Mouse (Mus musculus) layer of hippocampus, postnatal 25 days (tissue): ENCODE measurements around the gene Olfr1318. TPM values are rescaled to one million over a fixed set of nuclear protein-coding genes. Genes with fewer than 3 reads are reported as not detected.

Source experiments
- DNase-seq, 2 experiments: peaks; one replicate each; pipeline ENCODE4 v3.0.0; 2022; ENCODE audit warnings: mixed read lengths in 2 of 2, low spot score in 1 of 2; ENCODE audit errors: extremely low spot score in 1 of 2
- total RNA-seq, 2 experiments: library from RNA; stranded (reverse); gene quantifications; 2 replicates each; pipeline ENCODE4 v1.2.3; 2021

Olfr1318 gene
- total RNA-seq = not detected

GRCm38 (mm10) chr2:112153898-112154297, at the start of gene Olfr1318:
TSS of gene Olfr1318 (plus strand) at chr2:112154198.
- no peak for DNase-seq

- no peak for DNase-seq
Observed at GRCm38 (mm10) chr2:112115340-112115739, 38.7 kb upstream of the Olfr1318 start, which contains the start of gene Olfr1315-ps1. TSS of gene Olfr1315-ps1 (minus strand) at chr2:112115440.

- DNase-seq = no peak
Observed at GRCm38 (mm10) chr2:112134877-112135276, 19.1 kb upstream of the Olfr1318 start, which contains the start of gene Olfr1316. TSS of gene Olfr1316 (minus strand) at chr2:112134977.

GRCm38 (mm10) chr2:112140029-112140428, 14.0 kb upstream of the Olfr1318 start, which contains the start of gene Olfr1317:
TSS of gene Olfr1317 (plus strand) at chr2:112140329.
- no peak for DNase-seq

GRCm38 (mm10) chr2:112196859-112197258, 42.9 kb downstream of the Olfr1318 start:
- peak in 1 of 2 experiments; percentile 10 for DNase-seq

GRCm38 (mm10) chr2:112203056-112203455, 49.1 kb downstream of the Olfr1318 start:
- DNase-seq = no peak

Other genes with a start within 250 kb of the Olfr1318 start
- not detected for gene Olfr1306, start 237.9 kb upstream of the Olfr1318 start, total RNA-seq
- under 1 TPM; 0.02 to 0.05 TPM for gene Olfr1307, start 204.8 kb upstream of the Olfr1318 start, total RNA-seq
- not detected for gene Olfr1308, start 189.3 kb upstream of the Olfr1318 start, total RNA-seq
- not detected for gene Olfr1309, start 163.9 kb upstream of the Olfr1318 start, total RNA-seq
- not detected for gene Olfr1310, start 141.5 kb upstream of the Olfr1318 start, total RNA-seq
- not detected for gene Olfr1311, start 129.8 kb upstream of the Olfr1318 start, total RNA-seq
- not detected for gene Olfr1312, start 104.0 kb upstream of the Olfr1318 start, total RNA-seq
- not detected for gene Olfr1313, start 76.4 kb upstream of the Olfr1318 start, total RNA-seq
- gene Olfr1314, start 57.4 kb upstream of the Olfr1318 start, total RNA-seq = not detected
- not detected for gene Olfr1315-ps1, start 38.8 kb upstream of the Olfr1318 start, total RNA-seq
- not detected for gene Olfr1316, start 19.2 kb upstream of the Olfr1318 start, total RNA-seq
- gene Olfr1317, start 13.9 kb upstream of the Olfr1318 start, total RNA-seq = not detected
- 10 to 100 TPM; 78.7 to 95.6 TPM for gene Lpcat4, start 85.3 kb downstream of the Olfr1318 start, total RNA-seq
- not detected for gene Nutm1, start 105.1 kb downstream of the Olfr1318 start, total RNA-seq
- gene Nop10, start 107.7 kb downstream of the Olfr1318 start, total RNA-seq = 10 to 100 TPM; 53.6 to 59.6 TPM
- 100 to 1,000 TPM in 1 of 2 experiments, 10 to 100 TPM in 1; 94.4 to 109 TPM for gene Slc12a6, start 111.6 kb downstream of the Olfr1318 start, total RNA-seq
- gene Gm21985, start 112.1 kb downstream of the Olfr1318 start, total RNA-seq = 1 to 10 TPM in 1 of 2 experiments, under 1 TPM in 1; 0.54 to 5.3 TPM
- 100 to 1,000 TPM; 141 to 144 TPM for gene Emc4, start 213.8 kb downstream of the Olfr1318 start, total RNA-seq
- 10 to 100 TPM; 10.4 to 12.5 TPM for gene Katnbl1, start 225.0 kb downstream of the Olfr1318 start, total RNA-seq